Mouse (Mus musculus): ENCODE measurements around the gene Ppat.

- no peak for TF ChIP-seq CTCF (conservative IDR thresholded peaks at IDR 0.05; ENCODE audit: insufficient read depth, insufficient read length, low read depth, low read length)
- no peak for TF ChIP-seq POLR2A (IDR thresholded peaks at IDR 0.05; ENCODE audit: low read depth, low read length)
Measured at GRCm38 (mm10) chr5:76993174-76993814, 41.9 kb upstream of the Ppat start.
